Mouse (Mus musculus): ENCODE data around the gene Rnh1.

Rnh1 gene

GRCm38 (mm10) chr7:141167901-141168517, 4.6 kb downstream of the Rnh1 start:
- in situ Hi-C loops (cut with MboI, MseI), result loop anchor here (5.0 kb wide), 1 partner anchor 36 kb away; no protein-coding TSS in a partner anchor

DNA sequence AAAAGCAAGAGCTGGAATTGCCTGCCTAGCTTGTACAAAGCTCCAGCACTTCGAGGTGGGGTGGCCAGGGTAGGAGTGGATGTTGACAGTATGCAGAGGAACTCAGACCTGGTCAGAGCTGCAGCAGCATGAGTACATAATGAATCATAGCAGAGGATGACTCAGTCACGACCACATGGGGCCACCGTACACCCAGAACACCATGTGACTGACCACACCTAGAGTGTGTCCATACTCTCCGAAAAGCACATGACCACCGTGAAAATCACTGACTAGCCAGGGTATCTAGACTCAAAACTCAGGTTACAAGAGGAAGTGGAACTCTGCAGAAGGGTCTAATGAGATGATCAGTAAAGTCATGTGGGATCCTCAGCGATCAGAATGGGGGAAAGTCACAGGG, 7.8 kb downstream of the Rnh1 start:
- in situ Hi-C loops (cut with MboI, MseI), result loop anchor here (5.0 kb wide), 1 partner anchor 33 kb away; no protein-coding TSS in a partner anchor

- in situ Hi-C loops (cut with MboI, MseI), result no loop called here
Measured at GRCm38 (mm10) chr7:141164397-141164796, 8.3 kb downstream of the Rnh1 start.

- in situ Hi-C loops (cut with MboI, MseI), result no loop called here
Measured at GRCm38 (mm10) chr7:141155362-141155761, 17.3 kb downstream of the Rnh1 start.

DNA sequence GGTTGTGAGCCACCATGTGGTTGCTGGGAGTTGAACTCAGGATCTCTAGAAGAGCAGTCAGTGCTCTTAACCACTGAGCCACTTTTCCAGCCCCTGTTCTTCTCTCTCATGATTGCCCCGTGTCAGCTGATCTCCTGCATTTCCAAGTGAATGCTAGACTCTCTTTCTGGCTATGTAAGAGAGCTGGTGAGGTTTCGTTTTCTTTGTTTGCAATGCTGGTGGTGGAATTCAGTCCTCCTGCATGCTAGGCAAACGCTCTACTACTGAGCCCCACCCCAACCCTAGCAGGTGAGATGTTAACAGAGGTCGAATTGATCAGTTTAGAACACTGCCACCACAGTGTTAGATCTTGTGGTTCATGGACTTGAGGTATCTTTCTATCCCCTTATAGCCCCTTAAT, 24.0 kb downstream of the Rnh1 start:
- in situ Hi-C loops (cut with MboI, MseI), result no loop called here

DNA sequence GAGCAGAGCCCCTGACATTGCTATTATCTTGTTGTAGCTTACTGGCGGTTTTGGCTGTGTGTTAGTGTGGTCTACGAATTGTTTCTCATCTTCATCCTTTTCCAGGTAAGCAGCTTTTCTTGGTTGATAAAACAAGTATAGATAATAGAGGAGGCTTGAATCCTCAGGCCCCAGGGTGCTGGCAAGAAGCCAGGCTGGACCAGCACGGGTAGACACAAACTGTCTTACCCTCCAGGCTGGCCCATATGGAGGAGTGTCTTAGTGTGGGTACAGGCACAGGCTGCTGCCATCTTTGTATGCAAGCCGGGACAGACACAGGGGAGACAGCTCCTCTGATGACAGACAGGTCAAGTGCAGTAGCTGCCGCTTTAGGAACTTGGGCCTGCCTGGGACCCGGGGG, 25.6 kb downstream of the Rnh1 start:
- in situ Hi-C loops (cut with MboI, MseI), result no loop called here

GRCm38 (mm10) chr7:141146043-141146595, 26.5 kb downstream of the Rnh1 start:
- in situ Hi-C loops (cut with MboI, MseI), result no loop called here

- in situ Hi-C loops (cut with MboI, MseI), result no loop called here
Measured at GRCm38 (mm10) chr7:141145403-141145802, 27.3 kb downstream of the Rnh1 start.

DNA sequence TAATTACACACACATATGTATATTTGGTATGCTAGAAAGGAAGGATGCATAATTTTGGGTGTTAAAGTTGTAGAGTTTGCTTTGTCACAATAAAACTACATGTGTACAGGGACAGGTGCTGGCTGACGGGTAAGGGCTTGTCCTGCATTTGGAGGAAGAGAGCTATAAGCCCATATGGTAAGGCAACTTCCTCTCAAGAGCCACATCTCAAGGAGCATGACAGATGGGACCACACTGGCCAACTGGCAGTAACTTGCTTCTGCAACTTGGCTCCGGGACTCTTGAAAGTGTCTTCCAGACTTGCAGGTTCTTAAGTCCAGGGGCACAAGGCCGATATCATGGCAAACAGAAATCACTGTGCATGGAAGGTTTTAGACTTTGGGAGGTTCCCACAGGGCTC, 28.0 kb downstream of the Rnh1 start:
- in situ Hi-C loops (cut with MboI, MseI), result no loop called here

GRCm38 (mm10) chr7:141143861-141144260, 28.8 kb downstream of the Rnh1 start:
- in situ Hi-C loops (cut with MboI, MseI), result no loop called here

DNA sequence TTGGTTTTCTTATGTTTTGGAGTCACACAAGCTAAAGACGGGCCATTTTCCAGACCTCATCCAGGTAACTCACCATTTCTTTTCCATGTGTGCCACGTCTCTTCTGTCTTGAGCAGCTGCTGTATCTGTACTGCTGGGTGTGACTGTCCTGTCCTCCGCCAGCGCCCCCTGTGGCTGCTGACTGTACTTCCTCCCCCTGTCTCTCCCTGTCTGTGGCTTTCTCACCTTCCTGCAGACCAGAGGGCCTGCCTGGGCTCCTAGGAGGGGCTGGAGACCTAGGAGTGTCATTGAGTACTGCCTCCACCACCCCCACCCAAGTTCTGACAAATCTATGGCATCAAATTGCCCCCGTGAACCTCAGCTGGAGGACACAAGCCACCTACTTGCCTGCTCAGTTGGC, 29.5 kb downstream of the Rnh1 start:
- in situ Hi-C loops (cut with MboI, MseI), result no loop called here

DNA sequence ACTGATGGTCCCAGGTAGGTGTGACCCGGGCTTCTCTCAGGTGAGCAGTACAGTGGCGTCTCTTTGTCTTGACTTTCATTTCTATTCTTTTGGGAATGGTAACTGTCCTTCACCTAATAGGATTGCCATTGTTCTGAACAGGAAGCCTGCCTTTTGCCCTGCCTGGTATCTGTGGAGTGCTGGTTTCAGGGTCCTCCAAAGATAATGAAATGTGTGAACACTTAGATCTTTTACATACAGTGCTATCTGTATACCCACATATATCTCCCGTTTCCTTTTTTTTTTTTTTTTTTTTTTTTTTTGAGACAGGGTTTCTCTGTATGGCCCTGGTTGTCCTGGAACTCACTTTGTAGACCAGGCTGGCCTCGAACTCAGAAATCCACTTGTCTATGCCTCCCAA, 31.3 kb downstream of the Rnh1 start:
- in situ Hi-C loops (cut with MboI, MseI), result no loop called here

GRCm38 (mm10) chr7:141131904-141132755, 40.5 kb downstream of the Rnh1 start:
- in situ Hi-C loops (cut with MboI, MseI), result loop anchor here (5.0 to 10.0 kb wide), 2 partner anchors 35 to 623 kb away; no protein-coding TSS in a partner anchor

DNA sequence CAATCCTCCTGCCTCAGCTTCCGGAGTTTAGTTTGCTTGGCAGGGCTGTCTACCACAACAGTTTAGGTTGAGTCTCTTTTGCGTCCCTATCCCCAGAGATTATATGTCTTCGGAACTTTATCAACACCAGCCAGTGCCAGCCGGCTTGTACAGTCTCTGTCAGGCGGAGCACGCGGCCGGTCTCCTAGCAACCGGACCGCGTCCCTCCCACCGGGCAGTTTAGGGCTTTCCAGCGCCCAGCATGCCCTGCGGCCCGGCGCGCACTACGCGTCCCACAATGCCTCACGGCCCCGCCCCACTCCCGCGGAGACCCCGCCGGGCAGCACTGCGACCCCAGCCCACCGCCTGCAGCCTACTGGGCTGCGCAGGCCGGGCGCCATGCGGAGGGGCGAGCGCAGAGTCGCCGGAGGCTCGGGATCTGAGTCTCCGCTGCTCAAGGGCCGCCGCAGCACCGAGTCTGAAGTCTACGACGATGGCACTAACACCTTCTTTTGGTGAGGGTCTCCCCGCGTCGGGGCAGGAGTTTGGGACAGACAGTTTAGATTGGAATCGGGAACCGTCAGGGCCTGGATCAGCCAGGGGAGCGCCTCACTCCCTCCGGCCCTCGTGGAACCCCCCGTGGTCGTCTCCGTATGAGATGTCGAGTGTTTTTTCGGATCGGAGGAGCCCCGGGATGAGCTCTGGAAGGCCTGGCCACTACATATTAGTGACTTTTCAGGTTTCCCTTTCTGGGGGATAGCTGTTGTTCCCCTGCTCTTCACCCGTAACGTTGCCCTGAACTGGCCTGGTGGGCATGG, 41.4 kb downstream of the Rnh1 start:
- in situ Hi-C loops (cut with MboI, MseI), result loop anchor here (5.0 to 10.0 kb wide), 2 partner anchors 36 to 624 kb away; no protein-coding TSS in a partner anchor

DNA sequence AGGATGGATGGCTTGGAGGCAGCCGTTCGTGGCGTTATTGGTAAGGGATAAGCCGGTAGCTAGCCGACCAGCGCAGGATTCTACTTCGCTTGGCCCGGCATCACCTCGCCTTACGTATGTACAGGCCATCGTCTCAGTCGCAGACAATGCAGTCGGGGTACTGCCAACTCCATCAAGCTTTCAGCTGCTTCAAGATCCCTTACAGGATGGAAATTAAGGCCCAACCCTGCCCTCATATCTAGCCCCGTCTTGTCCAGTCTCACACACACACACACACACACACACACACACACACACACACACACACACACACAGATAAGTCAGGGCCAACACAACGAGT, 49.2 kb downstream of the Rnh1 start:
- in situ Hi-C loops (cut with MboI, MseI), result no loop called here

DNA sequence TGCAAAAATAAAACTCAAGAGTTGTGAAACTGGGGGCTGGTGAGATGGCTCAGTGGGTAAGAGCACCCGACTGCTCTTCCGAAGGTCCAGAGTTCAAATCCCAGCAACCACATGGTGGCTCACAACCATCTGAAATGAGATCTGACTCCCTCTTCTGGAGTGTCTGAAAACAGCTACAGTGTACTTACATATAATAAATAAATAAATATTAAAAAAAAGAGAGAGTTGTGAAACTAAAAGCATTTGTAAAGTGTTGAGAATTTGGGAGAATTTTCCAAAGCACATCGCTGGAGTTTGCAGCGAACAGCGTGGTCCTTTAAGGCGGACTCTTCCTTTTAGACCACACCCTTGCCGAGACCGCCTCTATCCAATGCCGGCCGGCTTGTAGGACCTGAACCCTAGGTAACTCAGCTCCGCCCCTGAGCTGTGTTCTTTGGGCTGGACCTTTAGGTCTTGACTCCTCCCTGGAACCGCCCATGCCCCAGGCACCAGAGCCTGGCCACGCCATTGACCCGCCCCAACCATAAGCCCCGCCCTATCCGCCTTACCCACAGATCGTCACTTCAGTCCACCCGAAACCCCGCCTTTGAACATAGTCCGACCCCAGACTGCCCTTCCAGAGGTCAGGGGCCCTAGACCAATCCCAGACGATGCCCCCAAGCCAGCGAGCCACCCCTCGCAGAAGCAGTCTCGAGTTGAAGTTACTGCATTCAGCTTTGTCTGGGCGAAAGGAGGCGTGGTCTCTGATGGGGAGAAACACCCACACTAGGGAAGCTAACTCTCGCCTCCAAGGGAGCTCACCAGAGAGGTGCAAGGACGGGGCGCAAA, 49.8 kb downstream of the Rnh1 start:
- in situ Hi-C loops (cut with MboI, MseI), result no loop called here

DNA sequence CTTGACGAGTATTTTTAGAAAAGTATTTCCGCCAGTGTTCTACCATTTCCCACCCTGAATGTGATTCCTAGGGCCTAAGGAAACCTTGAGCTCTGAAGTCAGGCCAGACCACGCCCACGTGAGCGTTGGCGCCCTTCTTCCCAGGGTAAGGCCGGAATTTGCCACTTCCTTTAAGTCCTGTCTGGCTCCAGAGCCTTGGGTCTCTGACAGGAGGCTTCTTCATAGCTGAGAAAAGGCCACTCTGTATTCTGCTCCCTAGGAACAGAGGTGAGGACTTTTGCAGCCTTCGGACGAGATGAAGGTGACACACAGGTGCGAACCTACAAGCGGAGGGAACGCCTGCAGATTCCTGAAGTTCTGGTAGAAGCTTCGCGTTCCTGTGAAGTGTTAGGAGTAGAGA, 50.4 kb downstream of the Rnh1 start, which contains the start of gene Ptdss2:
Ptdss2 (plus strand) TSS at position 138 of the 400 bp plus-strand sequence.
- in situ Hi-C loops (cut with MboI, MseI), result no loop called here

GRCm38 (mm10) chr7:141121051-141121531, 51.6 kb downstream of the Rnh1 start:
- in situ Hi-C loops (cut with MboI, MseI), result no loop called here

DNA sequence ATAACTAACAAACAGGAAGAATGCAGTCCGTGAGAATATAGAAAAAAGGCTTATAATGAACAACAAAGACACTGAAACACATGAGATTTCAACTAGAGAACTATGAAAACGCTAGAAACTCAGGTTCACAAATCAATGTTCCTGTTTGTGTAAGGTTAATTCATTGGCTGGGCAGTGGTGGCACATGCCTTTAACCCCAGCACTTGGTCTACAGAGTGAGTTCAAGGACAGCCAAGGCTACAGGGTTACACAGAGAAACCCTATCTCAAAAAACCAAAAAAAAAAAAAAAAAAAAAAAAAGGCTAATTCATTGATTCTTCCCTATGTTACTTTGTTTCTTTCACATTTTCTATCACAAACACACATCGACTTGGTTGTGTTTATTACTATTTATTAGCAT, 52.1 kb downstream of the Rnh1 start:
- in situ Hi-C loops (cut with MboI, MseI), result no loop called here

DNA sequence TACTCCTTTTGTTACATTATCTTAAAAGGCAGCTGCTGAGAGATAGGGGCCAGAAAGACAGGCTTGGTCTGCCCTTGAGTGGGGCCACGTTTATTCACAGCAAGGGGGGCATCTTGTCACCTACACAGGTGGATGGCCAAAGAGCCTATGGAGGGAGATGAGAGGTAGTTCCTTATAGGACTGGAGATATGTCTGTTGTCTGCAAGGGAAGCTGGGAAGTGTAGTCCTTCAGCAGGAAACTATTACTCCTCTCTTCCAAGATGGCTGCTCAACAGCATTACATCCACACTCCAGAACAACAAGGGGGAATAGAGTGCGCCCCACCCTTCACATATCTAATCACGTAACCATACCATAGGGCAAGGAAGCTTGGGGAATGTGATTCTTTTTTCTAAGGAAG, 53.2 kb downstream of the Rnh1 start:
- in situ Hi-C loops (cut with MboI, MseI), result no loop called here

GRCm38 (mm10) chr7:141117636-141118035, 55.0 kb downstream of the Rnh1 start, which contains the start of gene Ano9:
Ano9 (minus strand) TSS chr7:141117806.
- in situ Hi-C loops (cut with MboI, MseI), result no loop called here
